Mouse (Mus musculus): ENCODE measurements at regions not wholly inside any gene's neighbourhood (a gene's known extent, or its start where the extent isn't known, plus 50 kb on each side); places are given as distances from the start of the nearest gene placed in this dataset.

DNA sequence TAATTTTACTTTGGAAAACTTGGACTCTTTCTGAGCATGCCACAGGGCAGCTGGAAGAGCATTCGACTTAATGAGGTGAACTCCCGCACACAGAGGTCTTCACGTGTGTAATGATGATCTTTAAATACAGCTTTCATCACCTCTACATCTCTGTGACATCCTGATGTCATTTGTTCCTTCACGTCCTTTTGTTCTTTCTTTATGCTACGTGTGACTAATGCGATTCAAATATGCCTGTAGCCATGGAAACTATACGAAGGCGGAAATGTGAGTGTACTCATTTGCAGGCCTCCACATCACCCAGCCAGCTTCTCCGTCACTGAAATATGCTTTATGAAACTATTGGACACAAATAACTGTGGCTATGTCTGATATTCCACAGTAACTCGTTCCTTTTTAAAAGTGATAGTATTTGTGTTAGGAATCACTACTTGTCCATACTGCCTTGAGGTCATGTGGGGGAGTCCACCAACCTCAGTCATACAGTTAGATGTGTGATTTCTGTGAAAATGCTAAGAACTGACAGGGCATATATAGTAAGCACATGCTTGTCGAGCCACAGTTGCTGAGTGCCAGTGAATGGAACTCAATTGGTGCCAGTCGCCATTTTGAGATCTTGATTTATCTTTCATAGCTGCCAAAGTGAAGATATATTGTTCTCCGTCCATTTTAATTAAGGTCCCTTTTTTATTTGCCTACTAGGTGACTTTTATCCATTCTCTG is 145.9 kb downstream of the Plk2 start:
- peak; percentile 55 to 78 for DNase-seq (ENCODE audit: low spot score in 2 of 2)

- peak in 1 of 2 experiments; percentile 48 for DNase-seq (ENCODE audit: low spot score in 2 of 2)
Observed at GRCm38 (mm10) chr13:110541288-110542148, 146.7 kb downstream of the Plk2 start.

GRCm38 (mm10) chr13:110542303-110543065 is 147.6 kb downstream of the Plk2 start:
- no peak for DNase-seq (ENCODE audit: low spot score in 2 of 2)

- DNase-seq (ENCODE audit: low spot score in 2 of 2) = no peak
Observed at GRCm38 (mm10) chr13:110545454-110545853, 150.6 kb downstream of the Plk2 start.

- no peak for DNase-seq (ENCODE audit: low spot score in 2 of 2)
Observed at GRCm38 (mm10) chr13:110555529-110556319, 160.9 kb downstream of the Plk2 start.

GRCm38 (mm10) chr13:110556355-110557095 is 161.7 kb downstream of the Plk2 start:
- no peak for DNase-seq (ENCODE audit: low spot score in 2 of 2)

DNA sequence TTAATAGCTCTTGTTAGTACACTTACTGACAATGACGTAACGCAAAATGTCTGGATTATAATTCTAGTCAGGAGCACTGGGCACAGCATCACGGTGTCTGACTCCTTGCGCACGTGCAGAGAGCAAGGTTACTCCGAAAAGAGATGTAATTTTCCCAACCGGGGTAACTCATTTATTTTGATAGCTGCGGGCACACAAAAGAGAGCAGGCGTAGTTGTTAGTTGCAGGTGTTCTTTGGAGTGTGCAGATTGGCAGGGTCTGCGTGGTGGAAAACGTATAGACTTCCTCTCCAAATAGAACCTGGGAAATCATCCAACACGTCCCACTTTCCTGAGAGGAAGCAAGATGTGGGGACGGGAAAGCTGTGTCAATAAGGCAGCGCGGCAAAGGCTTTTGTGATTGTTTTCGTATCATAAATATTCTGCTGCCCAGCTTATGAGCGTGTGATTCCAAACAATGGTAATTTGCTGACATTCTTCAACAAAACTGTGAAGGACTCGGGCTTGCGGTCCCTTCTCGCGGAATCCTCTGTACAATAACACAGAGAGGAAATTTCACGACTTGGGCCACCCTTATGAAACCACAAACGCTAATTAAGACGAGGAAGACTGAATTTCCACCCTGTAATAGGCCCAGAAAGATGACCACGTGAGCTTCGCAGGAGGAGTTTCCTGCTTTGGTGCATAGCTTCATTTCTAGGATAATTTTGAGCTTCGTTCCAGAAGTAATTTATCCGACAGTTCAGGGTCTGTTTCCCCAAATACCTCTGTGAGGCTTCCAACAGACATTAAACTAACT is 163.3 kb downstream of the Plk2 start:
- DNase-seq (ENCODE audit: low spot score in 2 of 2) = peak; percentile 56 to 72

- DNase-seq (ENCODE audit: low spot score in 2 of 2) = peak in 1 of 2 experiments; percentile 52
Observed at GRCm38 (mm10) chr13:110560566-110560965, 165.7 kb downstream of the Plk2 start.

- no peak for DNase-seq (ENCODE audit: low spot score in 2 of 2)
Observed at GRCm38 (mm10) chr13:110562499-110562898, 167.7 kb downstream of the Plk2 start.

DNA sequence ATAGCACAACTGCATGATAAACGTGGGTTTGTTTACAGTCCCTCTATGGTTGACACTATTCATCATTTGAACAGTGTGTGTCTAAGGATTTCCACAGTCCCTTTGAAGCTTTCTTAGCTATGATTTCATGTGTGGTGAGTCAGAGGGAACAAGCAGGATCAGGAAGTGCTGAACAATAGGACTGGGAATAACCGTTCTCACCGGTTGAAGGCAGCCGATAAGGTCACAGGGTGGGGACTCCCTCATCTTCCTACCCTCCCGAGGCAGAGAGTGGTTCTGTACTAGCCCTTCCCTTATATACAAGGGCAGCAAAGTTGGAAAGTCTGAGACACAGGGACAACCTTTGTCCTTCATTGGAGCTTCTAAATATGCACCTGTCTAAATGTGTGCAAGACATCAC is 168.1 kb downstream of the Plk2 start:
- no peak for DNase-seq (ENCODE audit: low spot score in 2 of 2)

DNA sequence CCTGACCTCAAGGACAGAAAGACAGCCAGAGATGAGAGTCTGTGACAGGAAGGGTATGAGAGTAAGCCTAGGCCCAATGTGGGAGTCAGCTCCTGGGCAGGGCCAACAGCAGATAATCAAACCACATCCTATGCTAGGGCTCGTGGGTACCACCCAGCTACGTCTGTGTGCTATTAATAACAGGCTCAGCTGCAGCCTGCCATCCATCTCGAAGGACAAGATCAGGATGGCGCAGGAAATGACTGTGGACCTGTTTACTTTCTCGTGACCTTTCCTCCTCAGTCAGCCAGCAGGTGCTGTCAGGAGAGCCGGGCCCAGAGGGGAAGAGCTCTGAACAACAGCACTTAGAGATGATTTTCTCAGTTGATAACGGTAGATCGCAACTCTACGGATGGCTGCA is 169.1 kb downstream of the Plk2 start:
- no peak for DNase-seq (ENCODE audit: low spot score in 2 of 2)

DNA sequence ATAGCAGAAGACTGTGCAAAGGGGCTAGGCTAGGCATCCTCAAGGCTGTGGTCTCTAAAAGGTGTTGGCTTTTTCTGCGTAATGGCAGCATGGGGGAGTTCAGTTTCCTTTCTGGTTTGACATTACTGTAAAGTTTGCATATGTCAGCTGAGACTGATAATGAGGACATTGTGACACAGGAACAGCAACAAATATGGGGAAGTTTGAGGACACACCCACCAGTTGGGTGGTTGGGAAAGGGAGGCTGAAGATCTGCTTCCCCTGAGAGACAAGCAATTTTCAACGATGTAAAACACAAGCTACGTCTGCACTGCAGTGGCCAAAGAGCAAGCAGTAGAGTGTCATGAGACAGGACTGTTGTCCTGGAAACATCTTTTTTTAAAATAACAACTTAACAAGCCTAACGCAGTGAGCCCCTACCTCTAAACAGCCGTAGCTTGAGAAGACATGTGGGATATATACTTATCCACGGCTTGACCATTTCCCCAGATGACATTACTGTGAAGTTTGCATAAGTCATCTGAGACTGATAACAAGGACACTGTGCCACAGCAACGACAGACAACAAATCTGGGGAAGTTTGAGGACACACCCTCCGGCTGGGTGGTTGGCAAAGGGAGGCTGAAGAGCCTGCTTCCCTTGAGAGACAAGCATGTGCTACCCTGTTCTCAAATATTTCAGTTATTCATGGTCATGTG is 173.8 kb downstream of the Plk2 start:
- DNase-seq (ENCODE audit: low spot score in 2 of 2) = no peak

DNA sequence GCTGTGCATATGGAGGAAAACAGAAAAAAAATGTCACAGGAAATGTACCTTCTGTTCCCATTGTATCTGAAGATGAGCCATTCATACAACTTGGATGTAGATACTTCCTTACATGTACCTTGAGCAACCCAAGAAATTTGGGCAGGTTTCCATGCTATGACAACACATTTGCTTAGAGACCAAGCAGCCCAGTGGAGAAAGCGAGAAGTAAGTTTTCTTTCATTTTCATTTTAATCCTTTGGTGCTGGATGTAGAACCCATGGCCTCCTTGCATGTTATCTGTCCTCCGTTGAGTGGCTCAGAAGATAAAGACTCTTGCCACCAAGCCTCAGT is 174.3 kb downstream of the Plk2 start:
- no peak for DNase-seq (ENCODE audit: low spot score in 2 of 2)

GRCm38 (mm10) chr13:110570386-110570785 is 175.5 kb downstream of the Plk2 start:
- no peak for DNase-seq (ENCODE audit: low spot score in 2 of 2)

DNA sequence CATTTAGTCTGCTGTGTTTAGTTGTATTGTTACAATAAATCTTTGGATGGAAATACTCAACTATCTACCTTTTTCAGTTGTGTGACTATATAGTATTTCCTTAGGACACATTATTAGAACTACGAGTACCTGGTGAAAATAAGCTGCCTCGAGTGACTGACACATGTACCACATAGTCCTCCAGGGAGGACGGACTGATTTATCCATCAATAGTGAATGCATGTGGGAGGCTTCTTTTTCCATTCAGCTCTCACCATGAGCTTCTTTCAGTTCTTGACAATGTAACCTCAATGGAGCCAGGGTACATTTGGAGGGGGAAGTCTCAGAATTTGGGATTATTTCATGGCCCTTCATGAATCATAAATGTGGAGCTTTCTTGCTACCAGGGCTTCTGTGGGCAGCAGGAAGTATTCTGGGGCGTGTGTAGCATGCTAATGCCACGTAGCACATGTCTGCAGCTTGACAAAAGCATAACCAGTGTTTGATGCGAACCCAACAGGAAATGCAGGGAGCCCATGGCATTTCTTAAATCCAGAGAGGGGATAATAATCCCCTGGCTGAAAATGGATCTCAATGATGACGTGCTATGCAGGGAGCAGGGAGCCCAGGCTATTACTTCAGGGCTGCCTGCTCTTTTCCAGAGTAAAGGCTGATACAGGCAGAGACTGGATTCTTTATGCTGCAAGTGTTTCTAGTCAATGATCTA is 178.7 kb downstream of the Plk2 start:
- peak in 1 of 2 experiments; percentile 57 for DNase-seq (ENCODE audit: low spot score in 2 of 2)

DNA sequence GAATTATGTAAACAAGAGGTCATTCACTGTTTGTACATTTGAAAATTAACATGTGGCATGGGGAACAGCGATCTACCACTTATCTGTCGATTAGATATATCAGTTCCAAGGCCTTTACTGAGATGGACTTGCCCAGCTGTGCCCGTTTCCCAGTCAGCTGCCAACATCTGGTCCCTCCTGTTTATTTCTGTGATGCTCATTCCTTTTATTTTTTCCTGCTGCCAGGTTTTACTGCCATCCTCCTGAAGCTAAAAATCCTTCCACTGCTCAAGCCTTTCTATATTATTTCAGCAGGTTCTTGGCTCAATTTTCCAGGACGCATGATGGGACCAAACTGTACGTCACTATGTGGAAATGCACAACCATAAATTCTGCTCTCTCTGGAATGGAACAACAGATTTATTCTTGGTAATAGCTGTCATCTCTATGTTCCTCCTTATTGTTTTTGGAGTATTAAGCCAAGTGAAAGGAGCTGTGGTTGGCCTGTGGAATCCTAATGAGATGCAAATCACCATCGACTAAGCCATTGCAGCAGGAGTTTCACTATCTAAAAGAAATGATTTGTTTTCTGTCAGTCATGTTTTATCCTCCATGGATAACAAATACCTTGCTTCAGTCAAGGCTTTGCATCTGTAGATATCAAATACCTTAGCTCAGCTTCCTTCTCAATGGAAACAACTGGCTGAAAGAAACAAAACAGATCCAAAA is 180.1 kb downstream of the Plk2 start:
- DNase-seq (ENCODE audit: low spot score in 2 of 2) = no peak

- no peak for DNase-seq (ENCODE audit: low spot score in 2 of 2)
Observed at GRCm38 (mm10) chr13:110578159-110578558, 183.3 kb downstream of the Plk2 start.

GRCm38 (mm10) chr13:110580166-110580565 is 185.3 kb downstream of the Plk2 start:
- no peak for DNase-seq (ENCODE audit: low spot score in 2 of 2)

Data from right cerebral cortex, postnatal 10 days (tissue).